Mouse (Mus musculus) brown adipose tissue, adult 24 weeks (tissue): ENCODE measurements at regions not wholly inside any gene's neighbourhood (a gene's known extent, or its start where the extent isn't known, plus 50 kb on each side); places are given as distances from the start of the nearest gene placed in this dataset.

ENCODE experiments used
- H3K27ac ChIP-seq: fragments of 200-500 bp; replicated peaks from 2 replicates; pipeline ENCODE4 v1.5.1; 2012; ENCODE audit warnings: low read depth, mild to moderate bottlenecking, low read length
- H3K4me1 ChIP-seq: fragments of 200-500 bp; 2 replicates; pipeline ENCODE4 v1.6.1; 2012; ENCODE audit warnings: low read length, mixed read lengths; ENCODE audit not compliant: control insufficient read depth, insufficient read depth, insufficient read length
- H3K4me3 ChIP-seq: fragments of 200-500 bp; 2 replicates; pipeline ENCODE4 v1.5.1; 2012; ENCODE audit warnings: low read depth, mild to moderate bottlenecking, low read length, moderate library complexity; ENCODE audit not compliant: insufficient read depth

GRCm38 (mm10) chr8:115766218-115766898, 58.8 kb upstream of the Maf start:
- Histone ChIP-seq H3K4me3 (no peak overlapping the region), H3K27ac (no peak overlapping the region), H3K4me1 (no peaks in the 10 kb centered on the region)

GRCm38 (mm10) chr8:115764551-115764950, 57.0 kb upstream of the Maf start:
- Histone ChIP-seq H3K4me3 (no peak overlapping the region), H3K4me1 (no peaks in the 10 kb centered on the region), H3K27ac (no peak overlapping the region)

GRCm38 (mm10) chr8:115758011-115758410, 50.4 kb upstream of the Maf start:
- H3K4me1 ChIP-seq: no peaks in the 10 kb centered on the region
- no peak overlapping the region for H3K27ac ChIP-seq
- no peak overlapping the region for H3K4me3 ChIP-seq
